Mouse (Mus musculus) embryo, embryonic 11.5 days (tissue): Measurements from ENCODE around the gene Add2.
"Not testable (repeated sequence)": the region's sequence is repeated elsewhere in the genome, so short reads cannot be mapped to it uniquely, and the experiment has no call there.

Source experiments
- DNase-seq: peaks from one replicate; pipeline ENCODE4 v3.0.0-alpha.2; 2012; ENCODE audit warnings: low read depth, low spot score

Add2 gene

DNA sequence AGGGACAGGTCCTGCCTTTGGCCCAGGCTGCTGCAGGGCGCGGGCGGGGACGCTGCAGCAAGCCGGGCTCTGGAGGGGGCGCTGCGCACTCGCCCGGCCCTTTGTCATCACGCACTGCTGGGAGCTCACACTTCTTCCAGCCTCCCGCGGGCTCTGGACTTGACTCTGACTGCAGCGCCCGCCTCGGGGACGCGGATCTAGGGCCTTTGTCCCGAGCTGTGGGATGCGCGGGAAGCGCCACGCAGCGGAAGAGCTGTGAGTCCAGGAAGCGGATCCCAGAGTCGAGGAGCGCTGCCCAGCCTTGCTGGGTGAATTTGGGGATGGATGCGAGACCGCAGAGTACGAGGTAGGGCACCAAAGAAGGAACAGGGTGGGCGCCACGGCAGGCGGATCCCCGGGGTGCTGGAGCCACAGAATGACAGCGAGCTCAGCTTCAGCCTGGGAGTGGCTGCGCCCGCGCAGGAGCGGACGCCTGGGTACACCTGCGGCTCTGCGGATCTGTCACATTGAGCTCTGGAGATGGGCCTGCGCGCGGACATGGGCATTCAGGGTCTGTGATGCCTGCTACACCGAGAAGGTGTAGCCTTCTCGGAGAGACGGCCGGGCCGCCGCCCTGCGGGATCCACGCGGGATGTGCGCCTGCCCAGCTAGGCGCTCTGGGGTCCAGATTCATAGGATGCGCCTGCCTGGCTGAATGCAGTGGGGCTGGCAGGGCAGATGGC lies at the start of gene Add2:
Gene Add2 (plus strand): TSS at position 81 of the 722 bp plus-strand sequence.
- DNase-seq = peak; percentile 53

DNA sequence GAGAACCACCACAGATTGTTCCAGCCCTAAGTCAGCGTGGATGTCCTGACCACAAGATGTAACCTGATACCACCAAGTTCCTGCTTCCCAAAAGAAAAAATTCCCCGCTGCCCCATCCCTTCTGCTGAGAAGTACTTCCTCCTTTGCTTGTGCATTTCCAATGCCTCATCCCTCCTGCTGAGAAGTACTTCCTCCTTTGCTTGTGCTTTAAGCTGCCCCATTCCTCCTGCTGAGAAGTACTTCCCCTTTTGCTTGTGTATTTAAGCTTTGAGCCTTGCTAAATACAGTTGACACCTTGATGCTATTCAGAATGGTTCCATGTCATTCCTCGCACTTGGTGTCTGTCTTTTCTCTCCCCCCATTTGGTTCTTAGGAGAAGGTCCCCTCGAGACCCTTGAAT lies 49.7 kb upstream of the Add2 start:
- not testable (repeated sequence) for DNase-seq

DNA sequence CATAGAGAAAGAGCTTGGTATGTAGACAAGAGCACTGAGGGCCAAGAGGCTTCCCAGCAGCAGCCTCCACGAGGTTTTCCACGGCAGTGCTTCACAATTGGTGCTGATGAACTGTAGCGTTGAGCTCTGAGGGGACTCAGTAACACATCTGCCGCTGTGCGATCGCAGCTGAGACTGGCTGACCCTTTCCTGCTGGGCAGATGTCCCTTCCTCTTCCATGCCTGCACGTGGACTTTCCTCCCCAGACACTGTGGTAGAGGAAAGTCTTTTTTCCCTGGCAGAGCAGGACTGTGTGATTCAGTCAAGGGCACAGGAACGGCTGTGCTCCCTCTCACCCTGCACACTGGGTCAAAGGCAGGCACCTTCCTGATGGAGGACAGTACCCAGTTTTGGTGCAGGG lies 44.1 kb upstream of the Add2 start:
- no peak for DNase-seq

DNA sequence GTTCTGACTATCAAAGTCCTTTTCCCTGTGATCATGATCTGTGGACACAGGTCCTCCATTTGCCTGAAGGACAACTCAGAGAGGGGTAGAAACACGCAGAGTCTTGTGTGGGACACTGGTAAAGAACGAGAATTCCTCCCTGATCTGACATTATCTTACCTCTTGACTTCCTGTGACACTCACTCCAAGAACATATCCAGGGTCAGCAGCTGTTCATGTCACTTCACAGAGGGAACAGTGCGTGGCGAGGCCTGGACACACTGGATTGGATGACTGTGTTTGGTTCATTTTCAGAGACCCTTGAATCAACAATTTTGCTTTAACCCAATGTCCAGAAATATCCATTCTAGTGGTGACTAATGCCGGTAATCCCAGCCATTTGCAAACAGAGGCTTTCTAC lies 38.9 kb upstream of the Add2 start:
- DNase-seq = not testable (repeated sequence)

DNA sequence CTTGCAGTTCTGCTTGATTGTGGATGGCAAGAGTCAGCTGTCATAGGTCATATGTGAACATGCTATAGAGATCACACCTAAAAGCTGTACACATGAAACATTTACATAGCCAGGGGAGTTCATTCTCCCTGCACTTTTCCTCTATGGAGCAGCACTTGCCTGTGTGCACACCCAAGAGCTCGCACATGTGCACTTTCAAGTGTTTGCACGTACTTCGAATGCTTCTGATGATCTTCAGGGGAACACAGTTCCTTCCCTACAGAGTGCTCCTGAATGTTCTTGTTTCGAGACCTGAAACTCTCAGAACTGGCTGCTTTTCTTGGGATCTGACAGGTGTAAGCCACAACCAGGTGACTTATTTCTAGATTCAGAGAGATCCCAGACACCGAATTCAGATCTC lies 37.7 kb upstream of the Add2 start:
- not testable (repeated sequence) for DNase-seq

DNA sequence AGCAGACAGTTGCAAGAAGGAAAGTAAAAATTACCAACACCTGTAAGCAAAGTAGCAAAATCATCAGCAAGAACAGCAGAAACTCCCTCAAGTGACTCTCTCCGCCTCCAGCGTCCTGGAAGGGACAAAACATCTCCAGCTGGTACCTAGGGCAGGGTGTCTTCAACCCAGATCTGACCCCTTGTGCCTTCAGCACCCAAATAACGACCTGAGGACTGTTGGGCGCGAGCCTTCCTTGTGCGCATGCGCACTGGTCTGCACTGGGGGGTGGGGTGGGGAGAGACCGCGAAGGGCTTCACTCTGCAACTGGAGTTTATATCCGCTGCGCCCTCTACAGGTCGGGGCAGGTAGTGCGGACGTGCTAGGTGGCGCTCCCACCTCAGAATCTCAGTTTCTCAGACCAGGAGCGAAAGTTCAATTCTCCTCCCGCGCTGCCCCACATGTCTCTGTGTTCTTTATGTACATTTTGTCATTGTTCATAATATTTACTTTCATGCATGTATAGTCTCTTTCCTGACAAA lies 25.0 kb upstream of the Add2 start:
- no peak for DNase-seq

DNA sequence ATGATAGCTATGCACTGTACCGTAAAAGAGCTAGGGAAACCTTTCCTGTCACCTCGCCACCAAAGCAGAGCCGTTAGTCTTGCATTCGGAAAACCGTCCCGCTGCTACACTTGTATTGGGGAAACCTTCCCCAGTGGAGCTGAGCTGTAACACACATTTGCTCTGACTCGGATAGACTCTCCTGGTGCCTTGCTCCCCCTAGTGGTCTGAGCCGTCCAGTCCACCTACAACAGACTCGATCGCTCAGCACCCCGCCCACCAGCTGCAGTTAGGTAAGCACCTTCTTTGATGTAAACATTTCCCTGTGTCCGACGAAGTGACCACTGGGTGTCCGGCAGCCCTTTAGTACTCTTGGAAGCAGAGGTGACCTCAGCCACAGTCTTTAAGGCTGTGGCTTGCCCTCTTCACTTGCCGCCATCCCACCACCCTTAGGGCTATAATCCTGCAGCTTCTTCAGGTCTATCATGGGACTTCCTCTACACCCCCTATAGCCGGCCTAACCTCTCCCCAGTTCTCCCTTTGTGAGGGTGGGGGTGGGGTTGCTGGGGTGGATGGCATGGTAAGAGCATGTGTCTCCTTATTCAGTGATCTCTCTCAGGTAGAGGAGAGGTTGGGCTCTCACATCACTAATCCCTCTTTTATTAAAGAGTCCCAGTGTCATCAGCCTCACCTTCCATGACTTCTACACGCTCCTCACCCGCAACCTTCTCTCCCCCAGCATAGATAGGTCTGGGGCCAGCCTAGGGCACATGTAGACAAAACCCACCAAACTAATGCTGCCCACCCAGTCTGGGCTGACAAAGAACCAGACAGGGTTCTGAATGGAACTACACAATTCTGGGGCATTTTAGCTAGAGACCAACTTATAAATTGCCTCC lies 24.0 kb upstream of the Add2 start:
- DNase-seq = peak; percentile 77

DNA sequence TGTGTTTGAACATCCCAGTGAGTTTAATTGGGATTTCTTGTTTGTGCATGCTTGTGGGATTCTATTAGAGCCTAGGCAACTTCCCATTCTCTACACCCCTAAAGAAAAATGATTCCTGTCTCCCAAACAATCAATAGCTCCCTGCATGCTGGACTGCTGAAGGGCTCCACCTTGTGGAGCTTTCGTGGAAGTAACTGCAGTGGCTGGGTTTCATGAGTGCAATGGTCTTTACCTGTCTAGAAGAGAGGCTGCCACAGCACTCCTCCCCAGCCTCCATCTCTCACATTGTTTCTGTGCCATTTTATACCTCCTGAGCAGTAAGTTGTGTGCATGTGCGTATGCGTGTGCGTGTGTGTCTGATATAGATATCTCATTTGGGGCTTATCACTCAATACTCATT lies 18.5 kb upstream of the Add2 start:
- peak; percentile 43 for DNase-seq

DNA sequence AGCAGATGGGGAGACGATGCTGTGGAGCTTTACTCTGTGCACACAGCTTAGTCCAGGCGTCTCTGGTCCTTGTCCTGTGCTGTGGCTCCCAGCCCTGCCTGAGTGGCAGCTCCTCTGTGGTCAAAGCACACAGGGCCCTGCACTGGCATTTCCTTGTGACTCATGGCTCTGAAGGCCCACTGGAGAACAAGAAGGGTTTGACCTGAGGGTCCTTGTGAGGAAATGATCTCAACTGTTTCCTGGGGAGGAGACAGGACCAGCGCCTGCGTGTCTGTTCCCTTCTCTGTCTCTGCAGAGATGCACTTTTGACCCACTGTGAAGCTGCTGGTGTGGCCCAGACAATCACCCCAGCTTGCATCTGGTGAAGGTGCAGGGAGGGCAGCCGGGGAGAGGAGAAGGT lies 13.7 kb upstream of the Add2 start:
- not testable (repeated sequence) for DNase-seq

DNA sequence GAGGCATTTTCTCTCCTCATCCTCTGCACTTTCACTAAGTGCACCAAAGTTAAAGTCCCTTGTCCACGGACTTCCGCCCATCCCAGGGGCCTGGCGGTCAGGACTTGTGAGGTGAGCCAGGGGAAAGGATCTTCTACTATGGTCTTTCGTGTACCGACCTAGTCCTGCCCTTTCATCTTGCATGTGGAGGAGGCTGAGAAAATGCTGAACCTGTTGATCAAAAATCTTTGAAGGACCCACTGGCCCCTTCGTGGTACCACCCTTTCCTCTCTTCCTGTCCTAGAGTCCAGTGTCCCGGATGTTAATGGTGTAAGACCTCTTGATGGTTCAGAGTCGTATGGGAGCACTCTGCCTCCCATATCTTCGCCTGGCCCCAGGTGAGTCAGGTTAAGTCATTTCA lies 12.6 kb upstream of the Add2 start, which contains the start of gene Figla:
Gene Figla (plus strand): TSS at position 301 of the 400 bp plus-strand sequence.
- no peak for DNase-seq

DNA sequence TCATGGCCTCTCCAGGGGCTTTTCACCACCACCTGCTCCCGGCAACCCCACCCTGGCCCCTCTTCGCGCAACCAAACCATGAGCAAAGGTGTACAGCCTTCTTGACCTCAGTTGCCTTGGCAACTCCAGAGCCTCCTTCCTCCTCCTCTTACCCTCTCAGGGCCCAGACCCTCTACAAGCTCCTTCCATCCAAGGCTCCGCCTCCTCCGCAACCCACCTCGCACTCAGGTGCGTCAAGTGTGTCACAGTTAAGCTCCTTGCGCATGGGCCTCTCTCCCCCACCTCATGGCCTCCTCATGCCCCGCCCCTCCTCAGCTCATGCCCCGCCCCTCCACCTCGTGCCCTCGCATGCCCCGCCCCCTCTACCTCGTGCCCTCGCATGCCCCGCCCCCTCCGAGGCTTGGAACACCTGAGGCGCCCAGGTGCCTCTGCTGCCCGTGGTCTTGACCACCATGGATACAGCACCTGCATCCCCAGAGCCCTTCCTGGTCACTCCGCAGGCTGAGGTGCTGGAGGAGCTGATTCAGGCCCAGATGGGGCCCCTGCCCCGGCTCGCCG lies 11.6 kb upstream of the Add2 start:
- DNase-seq = no peak

DNA sequence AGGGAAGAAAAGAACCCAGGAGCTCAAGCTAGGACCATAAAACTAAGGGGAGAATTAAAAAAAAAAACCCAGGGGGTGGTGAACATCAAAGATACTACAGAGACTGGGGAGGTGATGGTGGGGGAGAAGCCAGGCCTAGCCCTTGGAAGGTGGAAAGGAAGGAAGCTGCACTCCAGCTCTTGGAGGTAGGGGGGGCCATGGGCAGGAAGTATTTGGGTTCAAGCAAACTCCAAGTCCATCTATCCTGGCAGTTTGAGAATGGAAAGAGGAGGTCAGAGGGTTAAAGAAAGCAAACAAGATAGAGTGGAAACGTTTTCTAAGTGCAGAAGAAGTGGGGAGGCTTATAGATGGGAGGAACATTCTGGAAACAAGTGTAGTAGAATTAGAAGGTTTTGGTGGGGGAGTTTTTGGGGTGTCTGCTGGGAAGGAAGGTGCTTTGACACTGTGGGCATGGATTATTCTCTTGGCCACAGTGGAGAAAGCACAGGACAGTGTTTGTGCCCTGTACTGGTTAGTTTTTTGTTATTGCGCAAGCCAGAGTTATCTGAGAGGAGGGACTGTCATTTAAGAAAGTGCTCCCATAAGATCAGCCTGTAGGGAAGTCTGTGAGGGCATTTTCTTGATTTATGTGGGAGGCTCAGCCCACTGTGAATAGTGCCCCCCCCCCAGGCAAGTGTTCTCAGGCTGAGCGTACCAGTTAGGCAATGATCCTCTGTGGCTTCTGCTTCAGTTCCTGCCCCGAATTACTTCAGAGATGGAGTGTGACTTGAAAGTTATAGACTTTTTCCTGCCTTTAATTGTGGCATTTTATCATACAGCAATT lies 8.9 kb upstream of the Add2 start:
- no peak for DNase-seq

DNA sequence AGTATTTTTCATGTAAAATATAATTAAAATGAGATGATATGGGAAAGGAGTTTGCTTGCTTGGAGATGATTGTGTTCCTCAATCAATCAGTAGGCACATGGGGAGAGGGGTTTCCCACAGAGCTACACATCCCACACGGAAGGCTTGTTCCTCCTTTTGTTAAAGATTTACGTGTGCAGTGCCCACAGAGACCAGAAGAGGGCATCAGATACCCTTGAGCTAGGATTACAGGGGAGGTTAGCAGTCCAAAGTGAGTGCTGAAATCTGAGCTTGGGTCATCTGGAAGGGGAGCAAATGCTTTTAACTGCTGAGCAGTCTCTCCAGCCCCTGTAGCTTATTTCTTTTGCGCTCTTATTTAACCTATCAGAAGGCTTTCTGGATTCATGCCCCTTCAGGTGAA lies 7.5 kb upstream of the Add2 start:
- no peak for DNase-seq

DNA sequence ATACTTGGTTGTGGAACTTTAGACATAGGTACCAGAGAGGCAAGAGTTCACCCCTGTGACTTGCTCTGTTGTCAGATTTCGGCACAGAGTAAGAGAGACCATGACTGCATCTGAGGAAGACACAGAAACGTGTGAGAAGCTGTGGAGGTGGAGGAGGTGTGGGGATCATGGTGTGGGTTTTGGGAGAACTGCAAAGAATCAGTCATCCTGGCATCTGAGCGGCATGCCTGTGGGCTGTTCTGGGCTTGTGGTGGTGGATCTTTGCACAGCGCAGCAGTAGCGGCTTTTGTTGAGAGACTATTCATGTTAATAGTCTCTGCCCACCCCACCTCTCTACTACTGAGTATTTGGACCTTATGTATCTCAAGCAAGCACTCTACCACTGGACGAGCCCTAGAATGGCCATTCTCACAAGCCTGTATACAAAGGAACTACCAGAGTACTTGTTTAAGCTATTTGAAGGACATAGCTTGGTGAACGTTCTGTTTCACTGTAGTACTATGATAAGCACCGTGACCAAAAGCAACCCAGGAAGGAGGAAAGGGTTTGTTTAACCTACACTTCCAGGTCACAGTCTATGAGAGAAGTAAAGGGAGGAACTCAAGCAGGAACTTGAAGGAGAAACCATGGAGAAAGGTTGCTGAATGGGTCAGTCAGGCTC lies 1.7 kb upstream of the Add2 start:
- DNase-seq = no peak

DNA sequence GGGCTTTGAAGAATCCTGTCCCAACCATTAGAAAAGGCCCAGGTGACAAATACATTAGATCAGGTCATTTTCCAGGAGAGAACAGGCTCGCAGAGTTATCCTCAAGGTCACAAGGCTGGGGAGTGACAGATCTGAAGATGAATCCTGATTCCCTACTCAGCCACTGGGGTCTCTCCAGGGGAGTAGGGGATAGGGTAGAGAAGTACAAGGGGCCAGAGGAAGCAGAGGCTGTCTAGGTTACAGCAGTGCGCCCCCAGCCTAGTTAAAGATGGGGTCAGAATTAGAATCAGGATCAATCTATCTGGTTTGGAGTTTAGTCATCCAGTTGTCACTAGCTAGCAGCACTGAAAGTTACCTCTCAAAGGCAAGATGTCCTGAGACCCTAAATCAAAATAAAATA lies 331 bp upstream of the Add2 start:
- no peak for DNase-seq

DNA sequence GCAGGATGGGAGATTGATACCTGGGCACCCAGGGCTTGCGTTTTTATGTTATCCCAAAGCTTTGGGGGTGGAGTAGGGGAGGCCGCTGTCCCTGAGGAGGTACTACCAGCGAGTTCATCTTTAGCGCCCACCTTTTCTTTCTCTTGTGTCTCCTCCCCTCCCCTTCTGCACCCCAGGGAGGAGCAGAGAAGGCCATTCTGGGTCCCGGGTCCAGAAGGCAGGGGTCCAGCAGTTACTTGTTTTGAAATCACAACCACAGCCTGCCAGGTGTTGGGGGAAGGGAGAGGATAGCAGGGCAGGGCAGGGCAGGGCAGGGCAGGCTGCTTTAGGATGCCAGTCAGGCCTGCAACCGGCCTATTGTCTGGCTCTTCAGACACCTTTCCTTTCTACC lies 837 bp downstream of the Add2 start:
- DNase-seq = no peak

DNA sequence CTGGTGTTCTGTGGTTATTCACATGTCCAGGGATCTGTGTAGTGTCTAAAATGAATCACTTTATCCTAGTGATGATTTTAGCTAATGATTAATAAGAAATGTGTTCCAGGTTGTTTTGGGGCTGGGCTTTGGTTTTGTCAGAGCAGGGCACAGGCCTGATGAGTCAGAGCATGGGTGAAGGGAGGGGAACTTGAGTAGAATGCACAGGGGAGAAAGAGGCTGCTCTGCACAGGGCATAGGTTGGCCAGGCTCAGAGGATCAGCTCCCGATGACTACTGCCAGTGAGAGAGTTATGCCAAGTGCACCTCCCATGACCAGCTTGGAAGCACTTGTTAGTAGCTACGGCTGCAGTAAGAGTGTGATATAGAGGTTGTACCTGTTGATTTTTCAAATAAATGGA lies 3.0 kb downstream of the Add2 start:
- DNase-seq = no peak

DNA sequence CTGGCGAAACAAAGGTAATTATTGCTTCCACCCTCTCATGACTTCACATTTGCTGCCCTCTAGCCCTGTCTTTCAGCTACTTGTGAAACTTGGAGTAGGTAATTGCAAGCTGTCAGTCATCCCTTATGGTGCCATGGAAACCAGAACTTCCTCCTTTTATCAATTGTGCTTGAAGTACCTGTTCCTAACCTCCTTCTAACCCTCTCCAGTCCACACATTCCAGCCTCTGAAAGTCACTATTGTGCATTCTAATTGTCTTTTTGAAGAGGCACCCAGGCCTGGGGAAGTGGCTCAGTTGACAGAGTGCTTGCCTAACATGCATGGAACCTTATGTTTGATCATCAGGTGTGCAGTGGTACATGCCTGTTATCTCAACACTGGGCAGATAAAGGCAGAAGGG lies 5.2 kb downstream of the Add2 start:
- no peak for DNase-seq

DNA sequence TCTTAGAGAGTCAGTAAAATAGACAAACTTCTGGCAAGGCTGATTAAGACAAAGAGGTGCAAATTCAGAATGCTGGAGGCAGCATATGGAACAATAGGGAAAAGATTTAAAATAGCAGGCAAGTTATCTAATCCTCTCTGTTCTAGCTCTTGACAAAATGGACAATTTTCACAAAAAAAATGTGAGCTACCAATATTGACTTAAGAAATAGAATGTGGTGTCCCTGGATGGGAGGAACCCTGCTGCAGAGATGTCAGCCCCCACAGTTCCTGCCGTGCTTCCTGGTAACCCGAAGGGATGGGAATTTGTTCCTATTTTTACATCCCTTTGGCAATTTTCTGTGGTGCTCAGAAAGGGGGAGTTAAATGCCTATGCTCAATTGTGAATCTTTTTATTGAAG lies 10.4 kb downstream of the Add2 start:
- no peak for DNase-seq

DNA sequence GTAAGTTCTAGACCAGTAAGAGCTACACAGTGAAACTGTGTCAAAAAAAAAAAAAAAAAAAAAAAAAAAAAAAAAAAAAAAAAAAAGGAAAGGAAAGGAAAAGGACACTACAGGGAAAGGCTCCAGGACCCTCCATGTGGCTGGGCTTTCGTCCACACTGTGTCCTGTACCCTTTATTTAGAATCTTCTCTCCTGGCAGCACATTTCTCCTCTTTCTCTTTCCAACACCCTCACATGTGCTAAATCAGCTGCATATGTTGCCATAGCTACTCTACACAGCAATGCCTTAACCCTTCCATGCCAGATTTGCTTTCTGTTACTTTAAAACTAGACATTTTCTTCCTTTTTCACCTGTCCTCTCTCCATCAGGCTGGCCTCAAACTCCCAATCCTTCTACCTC lies 11.7 kb downstream of the Add2 start:
- DNase-seq = no peak

DNA sequence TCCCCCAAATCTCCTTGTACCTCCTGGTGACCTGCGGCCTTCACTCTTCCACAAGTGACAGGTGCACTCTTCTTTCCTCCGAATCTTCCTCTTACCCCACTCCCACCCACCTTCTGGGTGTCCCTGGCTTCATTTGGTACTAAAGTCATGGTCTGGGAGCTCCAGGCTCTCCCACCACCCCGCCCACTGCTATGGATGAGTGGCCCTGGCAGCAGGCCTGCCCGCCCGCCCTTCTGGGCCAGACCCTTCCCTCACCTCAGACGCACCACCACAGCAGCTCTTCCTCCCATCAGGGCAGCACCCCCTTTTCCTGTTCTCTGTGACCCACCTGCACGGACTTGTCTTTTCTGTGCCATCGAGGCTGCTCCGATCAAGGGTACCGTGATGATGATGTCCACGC lies 19.0 kb downstream of the Add2 start:
- DNase-seq = no peak
